Mouse (Mus musculus) myocyte (in vitro differentiated cells): ENCODE data around the gene Tex13b.

Source experiments
- CEBPB ChIP-seq: IDR thresholded peaks from 2 replicates; pipeline ENCODE4 v1.6.1; 2011; ENCODE audit warnings: mild to moderate bottlenecking, moderate library complexity; ENCODE audit not compliant: poor library complexity, insufficient read depth, severe bottlenecking
- E2F4 ChIP-seq: IDR thresholded peaks from one replicate; pipeline ENCODE4 v1.6.1; 2011; ENCODE audit warnings: mild to moderate bottlenecking, control low read depth, moderate library complexity; ENCODE audit not compliant: insufficient read depth
- MAX ChIP-seq: IDR thresholded peaks from one replicate; pipeline ENCODE4 v1.6.1; 2011; ENCODE audit warnings: low read depth, mild to moderate bottlenecking, control low read depth
- MYOD1 ChIP-seq, 3 experiments: IDR thresholded peaks; one replicate each; pipeline ENCODE4 v1.6.1; 2011; ENCODE audit warnings: control low read depth in 2 of 3, low read depth in 2 of 3, mild to moderate bottlenecking in 2 of 3, moderate library complexity in 1 of 3; ENCODE audit not compliant: insufficient read length in 2 of 3, control insufficient read depth in 1 of 3
- MYOG ChIP-seq, 3 experiments: IDR thresholded peaks; one replicate each; pipeline ENCODE4 v1.6.1; 2011; ENCODE audit warnings: control low read depth in 2 of 3, low read depth in 2 of 3, mild to moderate bottlenecking in 2 of 3; ENCODE audit not compliant: insufficient read length in 2 of 3, control insufficient read depth in 1 of 3, insufficient read depth in 1 of 3
- POLR2A ChIP-seq: IDR thresholded peaks from one replicate; pipeline ENCODE4 v1.6.1; 2011; ENCODE audit warnings: low read depth, mild to moderate bottlenecking, control low read depth, moderate library complexity; ENCODE audit not compliant: insufficient read length
- POLR2AphosphoS2 ChIP-seq: IDR thresholded peaks from one replicate; pipeline ENCODE4 v1.6.1; 2011; ENCODE audit warnings: low read depth, control low read depth; ENCODE audit not compliant: insufficient read length
- REST ChIP-seq: IDR thresholded peaks from one replicate; pipeline ENCODE4 v1.6.1; 2011; ENCODE audit warnings: mild to moderate bottlenecking, control low read depth, moderate library complexity; ENCODE audit not compliant: insufficient read depth, insufficient read length
- SRF ChIP-seq: IDR thresholded peaks from one replicate; pipeline ENCODE4 v1.6.1; 2011; ENCODE audit warnings: low read depth; ENCODE audit not compliant: control insufficient read depth, insufficient read length
- TCF12 ChIP-seq: IDR thresholded peaks from one replicate; pipeline ENCODE4 v1.6.1; 2011; ENCODE audit warnings: mild to moderate bottlenecking, control low read depth; ENCODE audit not compliant: poor library complexity, insufficient read depth, severe bottlenecking
- TCF3 ChIP-seq: IDR thresholded peaks from one replicate; pipeline ENCODE4 v1.6.1; 2011; ENCODE audit warnings: low read depth, control low read depth; ENCODE audit not compliant: insufficient read length
- USF1 ChIP-seq: IDR thresholded peaks from one replicate; pipeline ENCODE4 v1.6.1; 2011; ENCODE audit warnings: low read depth, mild to moderate bottlenecking, control low read depth, moderate library complexity

- TF ChIP-seq MAX, result no peak
- no peak for TF ChIP-seq TCF12
- TF ChIP-seq POLR2A, result no peak
- no peak for TF ChIP-seq CEBPB
- TF ChIP-seq REST, result no peak
- TF ChIP-seq MYOG (IDR thresholded peaks at IDR 0.05; ENCODE audit: control insufficient read depth in 1 of 3, insufficient read depth in 1 of 3, insufficient read length in 2 of 3, low read depth in 2 of 3), result no peak
- TF ChIP-seq POLR2AphosphoS2, result no peak
- TF ChIP-seq MYOD1 (IDR thresholded peaks at IDR 0.05; ENCODE audit: control insufficient read depth in 1 of 3, insufficient read length in 2 of 3, low read depth in 2 of 3), result no peak
- TF ChIP-seq SRF, result no peak
- no peak for TF ChIP-seq USF1
- no peak for TF ChIP-seq E2F4
- no peak for TF ChIP-seq TCF3
These were observed 7.9 kb downstream of the Tex13b start for GRCm38 (mm10) chrX:140805340-140805739.
